Mouse (Mus musculus) cerebral cortex, adult 2 months (tissue): ENCODE data around the gene Fn3k.

Experiments used
- WGBS: fragments of 180-500 bp; shearing (Covaris S2); methylation state at CpG from one replicate; pipeline ENCODE4 v1.1.7; 2018; 5-methylcytosine and 5-hydroxymethylcytosine counted together

Fn3k gene

DNA sequence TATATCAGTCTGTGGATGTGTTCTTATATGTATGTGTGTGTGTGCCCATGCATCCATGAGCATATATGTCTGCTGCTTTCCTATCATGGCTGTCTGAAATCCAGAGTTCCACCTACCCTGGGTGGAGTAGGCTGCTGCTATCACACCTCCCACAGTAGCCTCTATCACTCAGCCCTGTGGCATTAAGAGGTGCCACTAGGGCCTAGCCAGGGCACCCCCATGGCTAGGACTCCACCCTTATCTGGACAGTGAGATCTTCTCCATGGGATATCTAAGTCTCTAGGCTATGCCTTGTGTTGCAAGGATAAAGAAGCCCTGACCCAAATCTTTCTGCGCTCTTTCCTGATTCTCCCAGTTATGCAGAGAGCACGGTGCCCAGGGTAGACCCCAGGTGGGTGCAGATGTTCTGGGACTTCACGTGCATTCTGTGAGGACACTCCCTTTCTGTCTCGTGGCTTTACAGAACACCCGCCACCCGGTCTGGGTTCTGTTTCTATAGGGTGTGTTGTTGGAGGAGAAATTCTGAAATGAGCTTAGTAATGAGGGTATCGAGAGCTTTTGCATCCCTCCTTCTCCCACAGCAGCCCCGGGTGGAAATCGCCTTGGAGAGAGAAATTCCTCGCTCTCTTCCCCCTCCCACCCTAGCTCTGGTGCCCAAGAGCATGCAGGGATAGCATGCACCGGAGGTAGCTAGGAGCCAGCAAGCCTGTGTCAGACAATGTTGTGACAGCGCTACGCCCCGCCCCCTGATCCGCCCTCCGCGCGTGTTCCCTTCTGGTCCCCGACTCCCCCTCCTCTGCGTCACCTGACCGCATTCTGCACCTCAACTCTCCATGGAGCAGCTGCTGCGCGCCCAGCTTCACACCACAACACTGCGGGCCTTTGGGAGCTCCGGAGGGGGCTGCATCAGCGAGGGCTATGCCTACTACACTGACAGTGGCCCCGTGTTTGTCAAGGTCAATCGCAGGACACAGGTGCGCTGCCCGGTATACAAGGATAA, at the start of gene Fn3k:
Gene Fn3k, plus strand, starts transcription at position 758 of the 1,000 bp plus-strand sequence.
- WGBS: 3% methylated on average over 30 of the region's 30 CpGs

DNA sequence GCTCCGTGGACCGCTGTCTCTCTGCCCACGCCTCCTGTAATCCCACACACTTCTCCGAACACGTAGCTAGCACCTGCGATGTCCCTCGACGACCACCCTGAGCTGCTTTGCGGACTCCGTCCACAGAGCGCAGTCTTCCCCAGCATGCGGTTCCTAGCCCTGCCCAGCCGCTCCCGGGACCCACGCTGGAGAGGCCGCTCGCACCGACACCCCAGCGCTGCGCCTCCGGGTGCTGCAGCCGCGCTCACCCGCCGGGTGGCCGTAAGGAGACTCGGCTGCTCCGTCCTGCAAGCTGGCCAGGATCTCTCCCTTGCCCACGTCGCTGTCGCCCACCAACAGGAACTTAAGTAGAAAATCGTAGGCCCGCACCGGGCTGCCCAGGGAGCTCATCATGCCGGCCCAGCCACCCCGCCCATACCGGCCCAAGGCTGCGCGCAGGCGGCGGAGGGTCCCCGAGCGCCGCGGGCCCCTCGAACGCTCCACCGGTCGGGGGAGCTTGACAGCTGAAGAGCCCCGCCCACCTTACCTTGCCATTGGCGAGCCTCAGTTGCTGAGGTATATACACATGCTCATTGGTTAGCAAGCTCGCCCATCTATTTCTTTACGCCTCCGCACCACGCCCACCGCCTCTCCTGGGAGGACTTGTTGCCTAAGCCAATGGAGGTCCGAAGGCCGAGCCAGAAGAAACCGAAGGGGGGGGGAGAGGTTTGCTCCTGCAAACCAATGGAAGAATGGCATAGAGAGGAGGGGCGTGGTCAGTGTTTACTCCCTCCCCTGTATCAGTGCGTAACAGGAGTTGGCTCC, 46.8 kb upstream of the Fn3k start, which contains the start of gene Rab40b:
Gene Rab40b, minus strand, starts transcription at position 502 of the 804 bp plus-strand sequence.
- under 1% methylated on average over 61 of the region's 61 CpGs for WGBS

DNA sequence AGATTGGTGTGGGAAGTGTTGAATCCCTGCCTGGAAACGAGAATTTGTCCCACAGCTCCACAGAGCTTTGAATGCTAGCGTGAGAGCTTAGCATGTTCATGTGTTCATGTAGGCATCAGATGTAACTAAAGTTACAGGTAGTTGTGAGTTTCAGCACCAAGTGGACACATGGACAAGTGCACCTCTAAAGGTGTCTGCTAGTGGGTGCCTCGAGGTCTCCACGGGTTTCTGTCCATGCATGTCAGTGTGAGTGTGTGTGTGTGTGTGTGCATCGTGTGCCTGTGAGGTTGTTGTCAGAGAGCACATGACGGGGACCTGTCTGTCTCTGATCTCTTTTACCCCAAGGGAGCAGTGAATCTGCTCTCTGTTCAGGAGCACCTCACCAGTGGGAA, 46.2 kb upstream of the Fn3k start:
- 7% methylated on average over 6 of the region's 6 CpGs for WGBS

DNA sequence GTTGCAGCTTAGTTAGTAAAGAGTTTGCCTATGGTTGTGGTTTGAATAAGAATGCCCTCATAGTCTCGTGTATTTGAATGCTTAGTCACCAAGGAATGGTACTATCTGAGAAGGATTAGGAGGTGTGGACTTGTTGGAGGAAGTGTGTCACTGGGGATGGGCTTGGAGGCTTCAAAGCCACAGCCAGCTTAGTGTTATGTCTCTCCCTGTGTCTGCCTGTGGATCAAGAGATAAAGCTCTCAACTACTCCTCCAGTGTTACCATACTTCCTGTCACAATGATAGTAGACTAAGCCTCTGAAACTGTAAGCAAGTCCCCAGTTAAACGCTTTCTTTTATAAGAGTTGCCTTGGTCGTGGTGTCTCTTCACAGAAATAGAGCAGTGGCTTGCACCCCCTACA, 43.9 kb upstream of the Fn3k start:
- WGBS: 62% methylated on average over 3 of the region's 3 CpGs

DNA sequence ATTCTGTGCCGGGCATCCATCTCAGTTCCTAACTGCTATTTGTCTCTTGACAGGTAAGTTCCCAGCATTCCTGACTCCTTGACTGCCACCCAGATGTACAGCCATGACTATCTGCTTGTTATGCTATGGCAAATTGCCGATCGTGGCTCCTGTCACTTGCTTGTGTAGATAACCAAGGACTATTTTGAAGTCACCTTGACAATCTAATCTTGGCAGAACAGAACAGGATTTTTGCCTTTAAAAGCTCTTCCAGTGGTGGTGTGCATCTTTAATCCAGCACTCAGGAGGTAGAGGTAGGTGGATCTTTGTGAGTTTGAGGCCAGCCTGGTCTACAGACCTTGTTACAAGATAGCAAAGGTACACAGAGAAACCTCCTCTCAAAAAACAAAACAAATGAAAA, 42.3 kb upstream of the Fn3k start:
- 88% methylated on average over 3 of the region's 3 CpGs for WGBS

DNA sequence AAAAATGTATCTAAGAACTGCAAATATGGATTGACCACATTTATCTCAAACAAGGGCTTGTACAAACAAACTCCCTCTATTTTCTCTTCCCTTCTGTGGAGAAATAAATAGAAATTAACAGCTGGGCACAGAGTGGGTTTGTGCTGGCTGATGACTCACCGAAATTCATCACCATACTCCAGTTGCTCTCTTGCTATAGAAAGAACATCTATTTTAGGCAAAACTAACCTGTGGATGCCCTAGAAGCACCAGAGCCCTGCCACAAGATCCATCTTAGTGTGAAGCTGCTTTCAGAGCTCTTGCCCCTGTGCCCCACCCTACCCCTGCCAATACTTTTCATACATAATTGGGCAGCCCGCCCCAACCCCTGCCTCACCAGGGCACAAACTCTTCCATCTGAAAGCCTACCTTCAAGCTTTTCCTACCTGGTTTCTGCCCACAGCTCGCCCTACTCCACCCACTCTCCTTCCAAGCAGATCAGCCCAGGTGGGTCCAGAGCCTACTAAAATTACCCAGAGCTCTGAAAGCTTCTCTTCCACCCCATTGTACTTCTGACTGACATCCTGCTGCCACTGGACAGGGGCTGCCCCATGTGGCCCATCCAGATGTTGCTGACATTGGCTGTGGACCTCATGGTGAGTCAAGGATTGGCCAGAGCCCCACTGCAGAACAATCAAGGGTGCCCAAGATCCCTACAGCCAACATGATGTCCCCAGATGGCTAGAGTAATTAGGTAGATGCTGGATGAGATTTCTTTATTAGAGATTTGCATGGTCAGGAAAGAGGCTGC, 27.2 kb upstream of the Fn3k start:
- 52% methylated on average over 3 of the region's 3 CpGs for WGBS

DNA sequence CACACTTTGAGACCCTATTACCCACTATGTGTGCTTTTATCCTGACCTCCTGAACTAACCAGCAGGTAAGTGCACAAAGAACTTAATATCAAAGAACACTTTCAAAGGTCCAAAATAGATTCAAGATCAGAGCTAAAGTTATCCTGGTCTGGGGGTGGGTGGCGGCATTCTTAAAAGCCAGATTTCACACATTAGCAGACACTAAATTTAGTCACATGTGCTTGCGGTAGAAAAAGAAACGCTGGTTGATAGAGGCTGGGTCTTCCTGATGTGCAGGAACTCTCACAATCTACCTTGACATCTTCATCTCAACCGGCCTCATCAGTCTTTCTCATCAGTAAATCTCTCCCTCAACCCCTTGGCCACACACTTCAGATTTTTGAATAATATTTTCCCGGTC, 20.0 kb upstream of the Fn3k start:
- 42% methylated on average over 5 of the region's 5 CpGs for WGBS

DNA sequence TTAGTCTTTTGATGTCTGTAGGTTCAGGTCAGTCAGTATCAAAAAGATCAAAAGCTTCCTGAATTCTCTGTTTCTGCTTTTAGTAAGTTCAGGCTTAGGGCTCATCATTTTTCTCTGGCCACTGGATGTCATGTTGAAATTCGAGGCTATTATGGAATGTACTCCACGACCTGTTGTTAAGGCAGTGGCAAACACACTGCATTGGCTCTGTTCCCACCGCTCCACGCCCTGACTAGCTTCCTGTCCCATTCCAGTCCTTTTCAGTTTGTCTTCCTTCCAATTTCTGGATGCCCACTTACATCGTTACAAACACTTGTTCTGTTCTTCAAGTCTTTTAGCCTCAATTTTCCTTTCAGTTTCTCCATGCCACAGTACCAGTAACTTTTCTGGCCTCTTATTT, 19.4 kb upstream of the Fn3k start:
- WGBS: 51% methylated on average over 5 of the region's 5 CpGs

DNA sequence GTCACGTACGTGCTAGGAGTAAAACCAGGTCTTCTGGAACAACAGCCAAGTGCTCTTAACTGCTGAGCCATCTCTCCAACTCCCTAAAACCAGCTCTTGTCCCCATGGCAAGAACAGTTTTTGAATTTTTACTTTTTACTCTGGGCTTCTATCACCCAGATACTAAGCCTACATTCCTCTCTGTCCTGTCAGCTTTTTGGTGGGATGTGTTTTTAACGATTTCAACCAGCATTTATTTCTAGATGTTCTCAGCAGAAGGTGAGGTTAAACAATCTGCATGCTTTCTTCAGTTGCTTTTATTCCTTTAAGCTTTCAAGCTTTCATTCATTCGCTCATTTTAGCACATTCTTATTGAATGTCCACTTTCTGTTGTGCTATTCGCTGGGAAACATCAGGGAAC, 16.7 kb upstream of the Fn3k start:
- WGBS: 52% methylated on average over 5 of the region's 5 CpGs

DNA sequence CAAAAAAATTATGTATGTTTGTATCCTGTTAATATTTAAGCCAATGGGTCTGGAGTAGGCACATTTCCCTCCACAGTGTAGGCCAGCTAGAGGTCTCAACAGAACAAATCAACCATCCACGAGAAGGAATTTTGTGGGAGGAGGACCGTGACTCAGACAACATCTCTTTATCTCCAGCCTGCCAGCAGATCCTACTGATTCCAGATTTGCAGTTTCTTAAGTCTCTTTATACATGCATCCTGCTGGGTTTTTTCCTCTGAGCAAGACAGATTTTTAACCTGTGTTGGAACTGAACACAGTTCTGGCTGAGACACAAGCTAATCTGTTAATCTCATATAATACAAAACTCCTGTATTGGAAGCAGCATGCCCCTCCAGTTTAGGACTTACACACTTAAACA, 15.8 kb upstream of the Fn3k start:
- 30% methylated on average over 2 of the region's 2 CpGs for WGBS

DNA sequence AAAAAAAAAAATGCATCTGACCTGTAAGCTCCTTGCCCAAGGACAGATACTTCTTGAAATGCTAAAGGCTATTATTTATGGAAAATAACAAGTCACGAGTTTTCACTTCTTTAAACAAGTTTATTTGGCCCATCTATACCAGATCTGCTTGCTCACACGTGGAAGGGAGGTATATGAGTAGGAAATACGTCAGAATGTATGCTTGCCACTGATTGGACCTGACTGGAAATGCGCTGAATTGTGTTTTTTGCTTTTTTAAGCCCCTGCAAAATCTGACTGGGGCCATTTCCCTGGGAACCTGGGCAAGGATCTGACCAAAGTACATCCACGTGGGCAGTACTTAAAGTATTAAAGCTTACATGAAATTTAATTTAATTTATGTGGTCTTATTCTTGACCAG, 14.3 kb upstream of the Fn3k start:
- WGBS: 54% methylated on average over 5 of the region's 5 CpGs

DNA sequence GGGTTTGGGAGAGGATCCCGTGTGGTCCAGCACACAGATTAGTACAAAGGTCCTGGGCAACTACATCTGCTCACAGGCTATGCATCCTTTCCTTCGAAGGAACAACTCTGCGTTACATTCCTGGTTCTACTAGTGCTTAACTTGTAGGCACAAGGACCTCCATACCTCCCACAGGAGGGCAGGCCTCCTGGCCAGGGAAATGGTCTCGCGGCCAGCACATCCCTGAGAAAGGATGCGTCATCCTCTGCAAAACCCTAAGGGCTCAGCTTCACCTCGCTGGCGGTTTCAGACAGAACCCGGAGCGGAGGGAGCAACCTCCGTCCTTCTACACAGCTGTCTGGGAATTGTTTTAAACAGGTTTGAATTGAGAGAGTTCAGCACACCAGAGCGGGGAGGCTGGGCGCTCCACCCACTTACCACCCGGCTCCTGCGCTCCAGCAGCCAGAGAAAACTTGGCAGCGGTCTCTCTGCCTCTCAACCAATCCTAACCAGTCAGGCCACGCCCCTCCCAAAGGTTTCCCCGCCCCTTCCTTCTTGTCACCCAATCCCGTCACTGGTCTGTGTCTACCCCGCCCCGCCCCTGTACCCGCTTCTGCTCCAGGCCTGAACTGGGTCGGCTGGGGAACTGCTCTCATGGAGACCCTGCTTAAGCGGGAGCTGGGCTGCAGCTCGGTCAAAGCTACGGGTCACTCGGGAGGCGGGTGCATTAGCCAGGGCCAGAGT, 13.7 kb upstream of the Fn3k start, which contains the start of gene Fn3krp:
Gene Fn3krp, plus strand, starts transcription at position 572 of the 723 bp plus-strand sequence.
- WGBS: 1% methylated on average over 28 of the region's 28 CpGs

DNA sequence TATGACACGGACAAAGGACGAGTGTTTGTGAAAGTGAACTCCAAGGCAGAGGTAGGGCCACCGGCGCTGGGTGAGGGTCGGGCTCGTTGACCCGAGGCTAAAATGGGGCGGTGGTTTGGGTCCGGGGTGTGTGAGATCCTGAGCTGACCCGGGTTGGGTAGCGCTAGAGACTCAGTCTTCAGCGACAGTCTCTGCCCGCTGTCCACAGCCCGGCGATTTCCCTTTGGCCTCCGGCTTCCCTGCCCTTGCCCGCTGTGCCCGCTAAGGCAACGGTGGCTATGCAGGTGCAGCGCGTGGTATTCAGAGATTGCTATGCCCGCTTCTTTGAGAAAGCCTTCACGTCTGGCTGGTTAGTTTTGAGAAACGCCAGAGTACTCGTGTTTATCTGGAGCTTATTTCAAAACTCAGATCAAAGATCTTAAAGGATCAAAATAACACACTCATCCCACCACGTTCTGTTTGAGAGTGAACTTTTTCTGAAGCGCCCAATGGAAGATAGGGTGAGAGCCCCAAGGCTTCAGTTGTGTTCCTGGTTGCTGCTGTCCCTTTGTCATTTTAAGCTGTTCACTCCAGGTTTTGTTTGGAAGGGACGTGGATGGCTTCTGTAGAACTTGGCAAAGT, 13.1 kb upstream of the Fn3k start:
- whole genome bisulfite sequencing: under 1% methylated on average over 28 of the region's 28 CpGs

DNA sequence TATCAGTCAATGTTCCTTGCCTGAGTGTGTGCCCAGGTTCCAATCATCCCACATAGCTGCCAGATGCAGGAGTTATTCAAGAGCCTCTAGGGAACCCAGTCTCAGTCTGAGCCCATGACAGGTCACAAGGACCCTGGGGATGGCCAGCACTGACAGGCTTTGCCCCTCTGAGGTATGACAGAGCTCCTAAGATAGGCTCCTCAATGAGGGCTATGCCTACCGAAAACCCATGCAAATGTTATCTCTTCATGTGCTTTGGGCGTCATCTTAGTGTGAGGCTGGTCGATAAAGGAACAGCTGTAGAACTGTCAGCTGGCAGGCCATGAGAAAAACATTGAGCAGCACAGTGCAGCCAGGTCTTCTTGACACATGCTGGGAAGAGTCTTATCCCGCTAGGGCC, 1.3 kb upstream of the Fn3k start:
- 69% methylated on average over 4 of the region's 4 CpGs for WGBS

DNA sequence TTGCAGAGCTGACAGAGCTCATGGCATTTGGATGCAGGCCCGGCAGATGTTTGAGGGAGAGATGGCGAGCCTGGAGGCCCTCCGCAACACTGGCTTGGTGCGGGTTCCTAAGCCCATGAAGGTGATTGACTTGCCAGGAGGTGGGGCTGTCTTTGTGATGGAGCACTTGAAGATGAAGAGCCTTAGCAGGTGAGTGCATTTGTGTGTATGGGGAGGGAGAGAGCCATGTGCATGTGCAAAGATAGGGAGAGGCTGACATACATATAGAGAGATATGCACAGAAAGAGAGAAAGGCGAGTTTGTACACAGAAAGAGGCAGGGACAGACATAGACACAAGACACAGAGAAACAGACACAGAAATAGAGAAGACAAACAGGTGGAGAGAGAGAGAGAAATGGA, 2.5 kb downstream of the Fn3k start:
- WGBS: 76% methylated on average over 5 of the region's 5 CpGs

DNA sequence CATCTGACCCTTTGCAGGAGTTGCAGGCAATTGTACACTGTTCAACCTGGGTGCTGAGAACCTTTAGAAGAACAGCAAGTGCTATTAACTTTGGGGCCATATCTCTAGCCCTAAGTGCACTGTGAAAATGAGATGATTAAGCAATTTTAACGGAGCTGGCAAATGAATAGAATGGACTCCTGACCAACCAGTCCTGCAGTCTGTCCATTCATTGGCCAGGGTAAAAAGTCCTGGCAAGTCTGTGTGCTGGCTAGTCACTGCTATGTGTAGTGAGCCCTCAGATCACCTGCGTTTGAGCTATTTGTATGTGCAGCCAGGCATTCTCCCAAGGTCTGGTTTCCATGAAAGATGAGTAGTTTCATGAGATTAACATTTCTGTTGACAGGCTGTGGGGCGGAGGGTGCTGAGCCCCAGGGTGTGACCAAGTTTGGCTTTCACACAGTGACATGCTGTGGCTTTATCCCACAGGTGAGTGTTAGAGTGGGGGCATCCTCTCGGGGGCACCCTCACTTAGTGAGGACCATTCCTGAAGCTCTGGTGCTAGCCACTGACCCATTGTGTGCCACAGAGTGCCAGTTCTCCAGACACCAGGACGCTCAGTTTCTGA, 5.1 kb downstream of the Fn3k start:
- 85% methylated on average over 5 of the region's 5 CpGs for WGBS

DNA sequence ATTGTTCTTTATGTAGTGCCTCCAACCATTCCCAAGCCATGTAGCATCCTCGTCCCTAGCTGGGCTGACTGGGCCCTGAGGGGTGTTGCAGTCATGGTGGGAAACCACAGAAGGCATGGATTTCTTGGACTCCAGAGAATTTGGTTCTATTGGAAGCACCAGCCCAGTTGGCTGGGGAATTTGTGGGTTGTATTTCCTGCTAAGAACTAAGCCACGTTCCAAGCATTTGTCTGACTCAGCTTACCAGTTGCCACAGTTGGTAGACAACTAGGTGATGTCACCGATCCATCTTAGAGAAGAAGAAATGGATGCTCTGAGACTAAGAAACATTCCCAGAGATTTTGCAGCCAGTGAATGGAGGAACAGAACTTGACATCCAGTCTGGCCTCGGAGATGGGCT, 6.9 kb downstream of the Fn3k start:
- WGBS: 80% methylated on average over 4 of the region's 4 CpGs

DNA sequence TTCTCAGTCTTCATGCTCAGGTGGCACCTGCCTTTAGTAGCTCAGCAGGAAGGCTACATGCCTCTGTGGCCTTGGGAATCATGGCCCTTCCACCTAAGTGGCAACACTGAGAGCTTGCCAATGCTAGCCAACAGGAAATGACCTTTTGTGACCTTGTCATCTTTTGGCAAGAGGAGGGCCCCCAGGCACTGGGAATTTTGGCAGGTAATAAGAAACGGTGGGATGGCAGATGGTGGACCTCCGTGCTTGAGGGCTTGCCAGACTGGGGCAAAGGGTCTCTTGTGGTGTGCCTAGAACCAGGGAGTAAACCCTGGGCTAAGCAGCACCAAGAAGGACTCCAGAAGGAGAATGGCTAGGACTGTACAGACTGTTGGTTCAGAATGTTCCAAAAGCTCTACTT, 7.4 kb downstream of the Fn3k start:
- WGBS: 67% methylated on average over 2 of the region's 2 CpGs

DNA sequence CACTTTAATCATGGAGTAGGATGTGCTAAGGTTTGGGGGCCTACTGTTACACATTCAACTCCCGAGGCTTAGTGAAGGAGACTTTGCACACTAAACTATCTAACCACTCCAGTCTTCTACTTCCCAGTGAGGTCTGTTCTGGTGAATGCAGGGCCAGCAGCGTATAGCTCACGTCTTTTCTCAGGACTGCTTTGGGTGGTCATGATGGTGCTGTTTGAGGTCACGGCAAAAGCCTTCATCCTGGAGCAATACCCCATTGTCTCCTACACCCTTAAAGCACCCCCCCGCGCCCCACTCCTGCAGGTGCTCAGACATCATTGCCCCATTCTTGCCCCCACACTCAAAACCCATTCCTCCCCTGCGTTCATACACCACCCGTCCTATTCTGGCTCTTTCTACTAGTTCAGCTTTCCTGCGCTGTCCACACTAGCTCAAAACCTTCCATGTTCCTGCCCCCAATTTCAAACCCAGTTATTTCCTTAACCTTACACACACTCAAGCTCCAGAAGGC, 16.6 kb downstream of the Fn3k start:
- 26% methylated on average over 9 of the region's 9 CpGs for WGBS
